Mouse (Mus musculus): ENCODE data around the gene Tex37. TPM values are rescaled to one million over a fixed set of nuclear protein-coding genes. Genes with fewer than 3 reads are reported as not detected.

Gene Tex37
- polyA plus RNA-seq, 1 experiment from 2014 or later = not detected

- H3K27ac ChIP-seq (ENCODE audit: low read length) = no peak overlapping the region
These were observed 47.2 kb downstream of the Tex37 start for GRCm38 (mm10) chr6:70871511-70871980.

DNA sequence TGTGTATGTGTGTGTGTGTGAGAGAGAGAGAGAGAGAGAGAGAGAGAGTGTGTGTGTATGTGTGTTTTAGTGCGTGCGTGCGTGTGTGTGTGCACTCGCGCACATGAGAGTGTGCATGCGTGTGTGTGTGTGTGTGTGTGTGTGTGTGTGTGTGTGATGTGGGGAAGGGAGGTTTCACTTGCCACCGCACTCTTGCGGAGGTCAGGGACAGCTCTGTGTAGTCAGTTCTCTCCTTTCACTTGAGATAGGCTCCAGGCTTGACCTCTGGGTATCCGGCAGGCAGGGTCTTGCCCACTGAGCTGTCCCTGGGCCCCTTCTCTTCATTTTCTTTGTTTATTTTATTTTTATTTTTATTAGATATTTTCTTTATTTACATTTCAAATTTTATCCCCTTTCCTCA lies 51.4 kb downstream of the Tex37 start:
- no peak for ATAC-seq (ENCODE audit: low read depth)
- Histone ChIP-seq H3K9me3 (ENCODE audit: control insufficient read depth, low read length) (no peaks in the 10 kb centered on the region), H3K4me2 (ENCODE audit: low read depth, low read length) (no peak overlapping the region), H3K9ac (ENCODE audit: low read length) (no peak overlapping the region), H3K36me3 (ENCODE audit: control insufficient read depth, insufficient read depth, low read length) (no peaks in the 10 kb centered on the region), H3K27me3 (ENCODE audit: control insufficient read depth, insufficient read depth, low read depth, low read length) (no peaks in the 10 kb centered on the region), H3K4me1 (replicated peaks; ENCODE audit: control insufficient read depth, insufficient read depth, low read length) (no peaks in the 10 kb centered on the region; the same call in none of the 2 replicates), H3K4me3 (ENCODE audit: low read length) (no peak overlapping the region), H3K27ac (ENCODE audit: low read length) (no peak overlapping the region)
- 92% methylated on average over 8 of the region's 9 CpGs for WGBS

More at GRCm38 (mm10) chr6:70871511-70871980, 47.2 kb downstream of the Tex37 start:
- H3K4me3 ChIP-seq (ENCODE audit: low read length) = no peak overlapping the region
- ATAC-seq (ENCODE audit: low read depth) = no peak
- no peaks in the 10 kb centered on the region for H3K27me3 ChIP-seq (ENCODE audit: control insufficient read depth, insufficient read depth, low read depth, low read length)
- no peaks in the 10 kb centered on the region for H3K9me3 ChIP-seq (ENCODE audit: control insufficient read depth, low read length)
- no peak overlapping the region for H3K9ac ChIP-seq (ENCODE audit: low read length)
- 55% methylated on average over 14 of the region's 14 CpGs for WGBS
- no peaks in the 10 kb centered on the region; the same call in none of the 2 replicates for H3K4me1 ChIP-seq (replicated peaks; ENCODE audit: control insufficient read depth, insufficient read depth, low read length)
- H3K4me2 ChIP-seq (ENCODE audit: low read depth, low read length) = no peak overlapping the region
- no peaks in the 10 kb centered on the region for H3K36me3 ChIP-seq (ENCODE audit: control insufficient read depth, insufficient read depth, low read length)

- WGBS = 77% methylated on average over 5 of the region's 5 CpGs
- H3K36me3 ChIP-seq (ENCODE audit: control insufficient read depth, insufficient read depth, low read length) = no peaks in the 10 kb centered on the region
- H3K4me1 ChIP-seq (replicated peaks; ENCODE audit: control insufficient read depth, insufficient read depth, low read length) = no peaks in the 10 kb centered on the region; the same call in 1 of the 2 replicates
- H3K9me3 ChIP-seq (ENCODE audit: control insufficient read depth, low read length) = no peaks in the 10 kb centered on the region
- H3K27me3 ChIP-seq (ENCODE audit: control insufficient read depth, insufficient read depth, low read depth, low read length) = no peaks in the 10 kb centered on the region
- H3K4me3 ChIP-seq (ENCODE audit: low read length) = no peak overlapping the region
- H3K4me2 ChIP-seq (ENCODE audit: low read depth, low read length) = no peak overlapping the region
- H3K27ac ChIP-seq (ENCODE audit: low read length) = no peak overlapping the region
- no peak overlapping the region for H3K9ac ChIP-seq (ENCODE audit: low read length)
- no peak for ATAC-seq (ENCODE audit: low read depth)
These were observed 52.0 kb downstream of the Tex37 start for GRCm38 (mm10) chr6:70866761-70867160.

GRCm38 (mm10) chr6:70864285-70864684 lies 54.4 kb downstream of the Tex37 start:
- Histone ChIP-seq H3K27me3 (ENCODE audit: control insufficient read depth, insufficient read depth, low read depth, low read length) (no peaks in the 10 kb centered on the region), H3K9ac (ENCODE audit: low read length) (no peak overlapping the region), H3K4me2 (ENCODE audit: low read depth, low read length) (no peak overlapping the region), H3K36me3 (ENCODE audit: control insufficient read depth, insufficient read depth, low read length) (peaks cover 3% of the 10 kb centered on the region), H3K9me3 (ENCODE audit: control insufficient read depth, low read length) (no peaks in the 10 kb centered on the region), H3K4me3 (ENCODE audit: low read length) (no peak overlapping the region), H3K4me1 (replicated peaks; ENCODE audit: control insufficient read depth, insufficient read depth, low read length) (no peaks in the 10 kb centered on the region), H3K27ac (ENCODE audit: low read length) (no peak overlapping the region)
- ATAC-seq (ENCODE audit: low read depth) = no peak
- 86% methylated on average over 6 of the region's 6 CpGs for WGBS

Other genes with a start within 250 kb of the Tex37 start
- 2.2 and 2.7 TPM in 2 replicates for gene Rpia, start 126.7 kb downstream of the Tex37 start, polyA plus RNA-seq (2015; fragmentation: Nextera tagmentation; extraction: Ambion mirVana)
- 9.1 and 9.5 TPM in 2 replicates for gene Eif2ak3, start 74.4 kb downstream of the Tex37 start, polyA plus RNA-seq (2015; fragmentation: Nextera tagmentation; extraction: Ambion mirVana)
- not detected in 2 replicates for gene Foxi3, start 37.6 kb upstream of the Tex37 start, polyA plus RNA-seq (2015; fragmentation: Nextera tagmentation; extraction: Ambion mirVana)
- 8.8 and 9.7 TPM in 2 replicates for gene Thnsl2, start 225.5 kb upstream of the Tex37 start, polyA plus RNA-seq (2015; fragmentation: Nextera tagmentation; extraction: Ambion mirVana)

All from lung, embryonic 16.5 days (tissue).